Mouse (Mus musculus) megakaryocyte-erythroid progenitor cell, adult 5-6 weeks (primary cell): ENCODE measurements around the gene Gm21704. TPM values are rescaled to one million over a fixed set of nuclear protein-coding genes. Genes with fewer than 3 reads are reported as not detected.
"Not testable (repeated sequence)": the region's sequence is repeated elsewhere in the genome, so short reads cannot be mapped to it uniquely, and the experiment has no call there.

ENCODE experiments used
- ATAC-seq: replicated peaks from 2 replicates; pipeline ENCODE4 v1.8.0; 2016; ENCODE audit warnings: mild to moderate bottlenecking, inconsistent platforms; ENCODE audit not compliant: severe bottlenecking, poor library complexity, low FRiP score, low TSS enrichment
- total RNA-seq, 2 experiments: library from RNA; stranded (forward) in 1 of 2; stranded (reverse) in 1 of 2; fragments of 200-1000, 215-1000 nt in 1 of 2; fragments of >200 nt in 1 of 2; fragmentation: Nextera tagmentation in 1 of 2; gene quantifications; 2 replicates each; pipeline ENCODE4 v1.2.3; 2014 to 2017

The Gm21704 gene
- total RNA-seq (2014; fragmentation: Nextera tagmentation) (not detected in 2 replicates), total RNA-seq (2017) (not detected in 2 replicates)

DNA sequence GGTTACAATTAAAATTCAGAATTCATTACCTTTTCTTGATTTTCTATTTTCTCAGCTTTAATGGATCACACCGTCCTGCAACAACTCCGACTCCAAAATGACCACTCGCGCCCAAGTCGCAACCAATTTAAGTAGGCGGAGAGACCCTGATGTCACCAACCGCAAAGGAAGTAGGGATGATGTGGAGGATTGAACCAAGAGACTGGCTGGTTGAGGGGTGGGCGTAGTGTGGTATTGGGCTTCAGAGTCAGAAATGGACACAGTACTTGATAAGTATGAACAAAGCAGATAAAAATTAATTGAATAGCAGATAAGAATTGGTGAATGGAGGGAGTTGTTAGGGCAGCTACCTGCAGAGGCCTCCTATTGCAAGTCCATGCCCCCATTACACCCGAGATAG, at the start of gene Gm21704, which contains the start of gene Gm21708:
Gene Gm21704 (minus strand): TSS at position 101 of the 400 bp plus-strand sequence.
Gene Gm21708 (minus strand): TSS at position 101 of the 400 bp plus-strand sequence.
- not testable (repeated sequence) for ATAC-seq

DNA sequence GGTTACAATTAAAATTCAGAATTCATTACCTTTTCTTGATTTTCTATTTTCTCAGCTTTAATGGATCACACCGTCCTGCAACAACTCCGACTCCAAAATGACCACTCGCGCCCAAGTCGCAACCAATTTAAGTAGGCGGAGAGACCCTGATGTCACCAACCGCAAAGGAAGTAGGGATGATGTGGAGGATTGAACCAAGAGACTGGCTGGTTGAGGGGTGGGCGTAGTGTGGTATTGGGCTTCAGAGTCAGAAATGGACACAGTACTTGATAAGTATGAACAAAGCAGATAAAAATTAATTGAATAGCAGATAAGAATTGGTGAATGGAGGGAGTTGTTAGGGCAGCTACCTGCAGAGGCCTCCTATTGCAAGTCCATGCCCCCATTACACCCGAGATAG, 64.7 kb downstream of the Gm21704 start, which contains the start of gene Gm21693:
Gene Gm21693 (minus strand): TSS at position 101 of the 400 bp plus-strand sequence.
- not testable (repeated sequence) for ATAC-seq

DNA sequence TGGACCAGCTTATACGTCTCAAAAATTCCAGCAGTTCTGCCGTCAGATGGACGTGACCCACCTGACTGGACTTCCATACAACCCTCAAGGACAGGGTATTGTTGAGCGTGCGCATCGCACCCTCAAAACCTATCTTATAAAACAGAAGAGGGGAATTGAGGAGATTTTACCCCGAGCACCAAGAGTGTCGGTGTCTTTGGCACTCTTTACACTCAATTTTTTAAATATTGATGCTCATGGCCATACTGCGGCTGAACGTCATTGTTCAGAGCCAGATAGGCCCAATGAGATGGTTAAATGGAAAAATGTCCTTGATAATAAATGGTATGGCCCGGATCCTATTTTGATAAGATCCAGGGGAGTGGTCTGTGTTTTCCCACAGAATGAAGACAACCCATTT, 69.3 kb downstream of the Gm21704 start:
- ATAC-seq, result not testable (repeated sequence)

Other genes starting within 250 kb of the Gm21704 start
- not detected in 2 replicates for gene Gm21677, start 103.7 kb downstream of the Gm21704 start, total RNA-seq (2014; fragmentation: Nextera tagmentation)
- gene Gm21677, start 103.7 kb downstream of the Gm21704 start, total RNA-seq (2017), result not detected in 2 replicates
- gene Gm21693, start 64.8 kb downstream of the Gm21704 start, total RNA-seq (2014; fragmentation: Nextera tagmentation), result not detected in 2 replicates
- not detected in 2 replicates for gene Gm21693, start 64.8 kb downstream of the Gm21704 start, total RNA-seq (2017)
- not detected in 2 replicates for gene Gm21708, start within 50 bp of the Gm21704 start, total RNA-seq (2014; fragmentation: Nextera tagmentation)
- not detected in 2 replicates for gene Gm21708, start within 50 bp of the Gm21704 start, total RNA-seq (2017)